Mouse (Mus musculus): Measurements from ENCODE around the gene Hecw2.
A peak's percentile ranks its signal among the peaks of the same experiment; 100 is the strongest.

The Hecw2 gene

GRCm38 (mm10) chr1:54118342-54118973, 76.5 kb downstream of the Hecw2 start:
- DNase-seq (ENCODE audit: low spot score) = peak; percentile 69

GRCm38 (mm10) chr1:54110920-54111605, 83.9 kb downstream of the Hecw2 start:
- no peak for DNase-seq (ENCODE audit: low spot score)

- no peak for DNase-seq (ENCODE audit: low spot score)
These were observed 85.7 kb downstream of the Hecw2 start for GRCm38 (mm10) chr1:54109255-54109654.

GRCm38 (mm10) chr1:54106756-54107155, 88.2 kb downstream of the Hecw2 start:
- no peak for DNase-seq (ENCODE audit: low spot score)

GRCm38 (mm10) chr1:54079708-54080107, 115.3 kb downstream of the Hecw2 start:
- no peak for DNase-seq (ENCODE audit: low spot score)

- no peak for DNase-seq (ENCODE audit: low spot score)
These were observed 120.5 kb downstream of the Hecw2 start for GRCm38 (mm10) chr1:54074456-54074855.

- DNase-seq (ENCODE audit: low spot score) = no peak
These were observed 124.8 kb downstream of the Hecw2 start for GRCm38 (mm10) chr1:54070121-54070520.

- no peak for DNase-seq (ENCODE audit: low spot score)
These were observed 126.7 kb downstream of the Hecw2 start for GRCm38 (mm10) chr1:54068248-54068647.

GRCm38 (mm10) chr1:54065434-54065833, 129.5 kb downstream of the Hecw2 start:
- peak; percentile 16 for DNase-seq (ENCODE audit: low spot score)

- DNase-seq (ENCODE audit: low spot score) = no peak
These were observed 133.9 kb downstream of the Hecw2 start for GRCm38 (mm10) chr1:54061078-54061477.

GRCm38 (mm10) chr1:54059731-54060130, 135.2 kb downstream of the Hecw2 start:
- no peak for DNase-seq (ENCODE audit: low spot score)

GRCm38 (mm10) chr1:54052771-54053170, 142.2 kb downstream of the Hecw2 start:
- no peak for DNase-seq (ENCODE audit: low spot score)

GRCm38 (mm10) chr1:54046923-54047322, 148.0 kb downstream of the Hecw2 start:
- no peak for DNase-seq (ENCODE audit: low spot score)

- no peak for DNase-seq (ENCODE audit: low spot score)
These were observed 155.9 kb downstream of the Hecw2 start for GRCm38 (mm10) chr1:54039062-54039461.

- DNase-seq (ENCODE audit: low spot score) = no peak
These were observed 177.3 kb downstream of the Hecw2 start for GRCm38 (mm10) chr1:54017686-54018085.

GRCm38 (mm10) chr1:54015739-54016138, 179.2 kb downstream of the Hecw2 start:
- DNase-seq (ENCODE audit: low spot score) = no peak

- DNase-seq (ENCODE audit: low spot score) = no peak
These were observed 182.6 kb downstream of the Hecw2 start for GRCm38 (mm10) chr1:54012414-54012813.

- no peak for DNase-seq (ENCODE audit: low spot score)
These were observed 185.4 kb downstream of the Hecw2 start for GRCm38 (mm10) chr1:54009418-54010064.

GRCm38 (mm10) chr1:54005860-54006386, 189.0 kb downstream of the Hecw2 start:
- no peak for DNase-seq (ENCODE audit: low spot score)

- no peak for DNase-seq (ENCODE audit: low spot score)
These were observed 191.7 kb downstream of the Hecw2 start for GRCm38 (mm10) chr1:54003288-54003687.

- DNase-seq (ENCODE audit: low spot score) = no peak
These were observed 192.9 kb downstream of the Hecw2 start for GRCm38 (mm10) chr1:54002077-54002476.

GRCm38 (mm10) chr1:53997239-53997638, 197.7 kb downstream of the Hecw2 start:
- DNase-seq (ENCODE audit: low spot score) = no peak

All from left cerebral cortex, adult 11 months (tissue).